Mouse (Mus musculus): ENCODE measurements around the gene Asb11. TPM values are rescaled to one million over a fixed set of nuclear protein-coding genes. Genes with fewer than 3 reads are reported as not detected.

Asb11 gene
- not detected in 2 replicates for polyA plus RNA-seq (2012; rRNA removed)

GRCm38 (mm10) chrX:164436709-164437108 is at the start of gene Asb11:
Gene Asb11, plus strand, starts transcription at chrX:164436994.
- DNase-seq (ENCODE audit: low read depth), result no peak
- TF ChIP-seq POLR2A (IDR thresholded peaks at IDR 0.05; ENCODE audit: borderline replicate concordance, extremely low read depth, insufficient read depth, insufficient read length, poor library complexity, severe bottlenecking) (no peak), CTCF (IDR thresholded peaks at IDR 0.05; ENCODE audit: borderline replicate concordance, extremely low read depth, insufficient read depth, insufficient read length) (no peak)

GRCm38 (mm10) chrX:164394091-164394490 is 42.7 kb upstream of the Asb11 start:
- TF ChIP-seq CTCF (IDR thresholded peaks at IDR 0.05; ENCODE audit: borderline replicate concordance, extremely low read depth, insufficient read depth, insufficient read length) (no peak), POLR2A (IDR thresholded peaks at IDR 0.05; ENCODE audit: borderline replicate concordance, extremely low read depth, insufficient read depth, insufficient read length, poor library complexity, severe bottlenecking) (no peak)

DNA sequence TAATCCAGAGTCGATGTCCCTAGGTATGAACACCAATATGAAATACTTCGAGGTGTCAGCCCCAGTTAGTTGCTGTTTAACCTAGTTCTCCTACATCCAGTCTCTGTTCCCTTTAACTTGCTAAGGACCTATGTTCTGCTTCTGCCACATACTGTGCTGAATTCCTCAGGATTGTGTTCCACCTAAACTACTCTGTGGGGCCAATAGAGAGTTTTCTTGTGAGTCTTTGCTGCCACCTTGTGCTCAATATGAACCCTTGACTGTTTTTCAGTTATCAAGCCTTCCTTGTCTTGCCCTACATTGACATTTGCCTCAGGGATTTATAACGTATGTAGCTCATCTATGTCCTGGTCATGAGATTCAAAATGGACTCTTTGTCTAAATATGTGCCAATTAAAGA is 38.3 kb upstream of the Asb11 start:
- no peak for TF ChIP-seq POLR2A (IDR thresholded peaks at IDR 0.05; ENCODE audit: borderline replicate concordance, extremely low read depth, insufficient read depth, insufficient read length, poor library complexity, severe bottlenecking)
- peak; percentile 32; the same call in 1 of the 2 replicates for TF ChIP-seq CTCF (IDR thresholded peaks at IDR 0.05; ENCODE audit: borderline replicate concordance, extremely low read depth, insufficient read depth, insufficient read length)
- DNase-seq (ENCODE audit: low read depth), result peak; percentile 64

More at GRCm38 (mm10) chrX:164394091-164394490, 42.7 kb upstream of the Asb11 start:
- no peak for DNase-seq (ENCODE audit: low read depth)

DNA sequence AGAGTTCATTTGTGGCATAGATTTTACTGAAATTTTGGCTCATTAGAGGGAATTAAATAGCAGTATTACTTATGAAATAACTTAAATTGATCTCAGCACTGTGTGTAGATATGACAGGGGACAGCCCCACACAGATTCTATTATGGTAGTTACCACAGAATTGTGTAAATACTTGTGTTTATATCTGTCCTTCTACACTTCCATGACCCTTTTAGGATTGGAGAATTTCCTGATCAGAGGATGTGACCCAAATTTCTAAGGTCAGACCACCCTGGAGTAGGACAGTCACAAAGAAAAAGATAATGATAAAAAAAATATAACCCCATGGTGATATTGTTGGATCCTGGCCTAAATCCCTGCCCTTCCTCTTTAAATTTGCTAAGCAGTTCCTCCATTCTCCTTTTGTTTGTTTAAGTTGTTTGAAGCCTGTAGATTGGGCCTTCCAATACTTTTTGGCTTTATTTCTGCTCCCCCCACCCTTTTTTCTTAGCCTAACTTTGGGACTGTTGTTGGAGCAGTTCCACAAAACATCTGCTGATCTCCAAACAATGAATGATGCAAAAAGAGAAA is 31.6 kb upstream of the Asb11 start:
- TF ChIP-seq CTCF (IDR thresholded peaks at IDR 0.05; ENCODE audit: borderline replicate concordance, extremely low read depth, insufficient read depth, insufficient read length) (no peak), POLR2A (IDR thresholded peaks at IDR 0.05; ENCODE audit: borderline replicate concordance, extremely low read depth, insufficient read depth, insufficient read length, poor library complexity, severe bottlenecking) (no peak)
- DNase-seq (ENCODE audit: low read depth), result no peak

- DNase-seq (ENCODE audit: low read depth), result no peak
- TF ChIP-seq POLR2A (IDR thresholded peaks at IDR 0.05; ENCODE audit: borderline replicate concordance, extremely low read depth, insufficient read depth, insufficient read length, poor library complexity, severe bottlenecking), result no peak
These were observed 30.4 kb upstream of the Asb11 start for GRCm38 (mm10) chrX:164406133-164407022.

GRCm38 (mm10) chrX:164408301-164408927 is 28.4 kb upstream of the Asb11 start:
- no peak for DNase-seq (ENCODE audit: low read depth)
- TF ChIP-seq CTCF (IDR thresholded peaks at IDR 0.05; ENCODE audit: borderline replicate concordance, extremely low read depth, insufficient read depth, insufficient read length) (no peak), POLR2A (IDR thresholded peaks at IDR 0.05; ENCODE audit: borderline replicate concordance, extremely low read depth, insufficient read depth, insufficient read length, poor library complexity, severe bottlenecking) (no peak)

DNA sequence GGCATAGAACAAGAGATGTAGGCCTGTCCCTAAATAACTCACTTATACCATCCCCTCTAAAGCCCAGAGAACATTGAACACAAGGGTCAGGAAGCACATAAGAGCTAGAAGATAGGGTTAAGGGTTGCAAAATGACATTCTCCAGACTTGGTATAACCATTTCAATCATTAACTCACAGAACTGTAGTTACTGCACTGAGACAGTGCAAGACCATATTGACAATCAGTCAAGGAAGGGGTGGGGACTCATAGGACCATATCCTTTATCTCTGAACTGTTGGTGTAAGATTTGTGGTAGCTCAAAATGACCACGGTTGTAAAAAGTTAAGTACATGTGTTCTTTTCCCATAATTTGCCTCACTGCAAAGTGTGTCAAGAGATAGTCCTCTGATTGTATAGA is 26.2 kb upstream of the Asb11 start:
- TF ChIP-seq POLR2A (IDR thresholded peaks at IDR 0.05; ENCODE audit: borderline replicate concordance, extremely low read depth, insufficient read depth, insufficient read length, poor library complexity, severe bottlenecking) (no peak), CTCF (IDR thresholded peaks at IDR 0.05; ENCODE audit: borderline replicate concordance, extremely low read depth, insufficient read depth, insufficient read length) (no peak)
- DNase-seq (ENCODE audit: low read depth), result no peak

- DNase-seq (ENCODE audit: low read depth), result no peak
- TF ChIP-seq CTCF (IDR thresholded peaks at IDR 0.05; ENCODE audit: borderline replicate concordance, extremely low read depth, insufficient read depth, insufficient read length), result no peak
- no peak for TF ChIP-seq POLR2A (IDR thresholded peaks at IDR 0.05; ENCODE audit: borderline replicate concordance, extremely low read depth, insufficient read depth, insufficient read length, poor library complexity, severe bottlenecking)
These were observed 20.0 kb upstream of the Asb11 start for GRCm38 (mm10) chrX:164416803-164417202.

- no peak for TF ChIP-seq POLR2A (IDR thresholded peaks at IDR 0.05; ENCODE audit: borderline replicate concordance, extremely low read depth, insufficient read depth, insufficient read length, poor library complexity, severe bottlenecking)
- no peak for TF ChIP-seq CTCF (IDR thresholded peaks at IDR 0.05; ENCODE audit: borderline replicate concordance, extremely low read depth, insufficient read depth, insufficient read length)
- peak; percentile 21 for DNase-seq (ENCODE audit: low read depth)
These were observed 18.8 kb upstream of the Asb11 start for GRCm38 (mm10) chrX:164418008-164418407.

GRCm38 (mm10) chrX:164419471-164419939 is 17.3 kb upstream of the Asb11 start, which contains the start of gene Piga:
Gene Piga, plus strand, starts transcription at chrX:164419787.
- DNase-seq (ENCODE audit: low read depth), result peak; percentile 99
- TF ChIP-seq CTCF (IDR thresholded peaks at IDR 0.05; ENCODE audit: borderline replicate concordance, extremely low read depth, insufficient read depth, insufficient read length) (no peak), POLR2A (IDR thresholded peaks at IDR 0.05; ENCODE audit: borderline replicate concordance, extremely low read depth, insufficient read depth, insufficient read length, poor library complexity, severe bottlenecking) (peak; percentile 19; the same call in 1 of the 2 replicates)

GRCm38 (mm10) chrX:164419955-164420354 is 16.8 kb upstream of the Asb11 start:
- DNase-seq (ENCODE audit: low read depth), result no peak
- TF ChIP-seq CTCF (IDR thresholded peaks at IDR 0.05; ENCODE audit: borderline replicate concordance, extremely low read depth, insufficient read depth, insufficient read length), result no peak
- no peak for TF ChIP-seq POLR2A (IDR thresholded peaks at IDR 0.05; ENCODE audit: borderline replicate concordance, extremely low read depth, insufficient read depth, insufficient read length, poor library complexity, severe bottlenecking)

Measured in brain, embryonic 14.5 days (tissue).